Mouse (Mus musculus) erythroblast, embryonic 14.5 days (primary cell): ENCODE measurements around the gene Card10.

Source experiments
- GATA1 ChIP-seq: IDR thresholded peaks from 2 replicates; pipeline ENCODE4 v1.6.1; 2012; ENCODE audit warnings: low read length, inconsistent platforms, mixed read lengths
- TAL1 ChIP-seq: IDR thresholded peaks from 3 replicates; pipeline ENCODE4 v1.6.1; 2012; ENCODE audit warnings: low read length, inconsistent platforms, mixed read lengths

- no peak for TF ChIP-seq TAL1
- no peak for TF ChIP-seq GATA1
Measured at GRCm38 (mm10) chr15:78845321-78845720, 42.5 kb upstream of the Card10 start.
